Mouse (Mus musculus) bone marrow, adult 2 months (tissue): ENCODE results near the gene Cdk15.

Source experiments
- CTCF ChIP-seq: fragments of 200-500 bp; IDR thresholded peaks from 2 replicates; pipeline ENCODE4 v1.5.1; 2011; ENCODE audit warnings: low read length, control low read depth; ENCODE audit not compliant: control insufficient read depth, insufficient read depth
- POLR2A ChIP-seq: fragments of 200-500 bp; IDR thresholded peaks from 2 replicates; pipeline ENCODE4 v1.6.1; 2011; ENCODE audit warnings: low read depth, mild to moderate bottlenecking, control low read depth, low read length, borderline replicate concordance; ENCODE audit not compliant: control insufficient read depth

DNA sequence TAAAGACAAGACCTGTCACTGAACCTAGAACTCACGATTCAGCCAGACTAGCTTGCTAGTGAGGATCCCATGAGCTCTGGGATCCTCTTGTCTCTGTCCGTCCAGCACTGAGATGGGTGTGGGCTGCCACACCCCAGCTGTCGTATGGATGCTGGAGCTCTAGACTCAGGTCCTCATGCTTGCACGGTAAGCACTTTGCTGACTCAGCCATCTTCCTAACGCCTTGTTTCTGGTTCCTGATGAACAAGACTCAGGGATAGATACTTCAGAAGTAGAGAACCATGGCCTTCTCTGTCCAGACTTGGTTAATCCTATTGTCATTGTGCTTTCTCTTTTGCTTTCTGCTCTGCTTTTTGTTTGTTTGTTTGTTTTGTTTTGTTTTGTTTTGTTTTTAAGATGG lies 29.2 kb downstream of the Cdk15 start:
- TF ChIP-seq CTCF (no peak), POLR2A (no peak)
